Mouse (Mus musculus) stomach, embryonic 16.5 days (tissue): ENCODE measurements around the gene Radil. TPM values are rescaled to one million over a fixed set of nuclear protein-coding genes. Genes with fewer than 3 reads are reported as not detected.

Experiments used
- ATAC-seq: fragments of 200-750 bp; cut with Nextera tagmentation; 2 replicates; pipeline ENCODE4 v1.8.0; 2017; ENCODE audit warnings: moderate number of reproducible peaks, moderate TSS enrichment; ENCODE audit not compliant: insufficient read depth, low FRiP score
- H3K27ac ChIP-seq: fragments of 300-500 bp; sonication (generic); 2 replicates; pipeline ENCODE4 v1.5.1; 2014; ENCODE audit warnings: low read length
- H3K27me3 ChIP-seq: fragments of 300-500 bp; sonication (generic); 2 replicates; pipeline ENCODE4 v1.6.1; 2014; ENCODE audit warnings: low read length, control low read depth, mixed read lengths; ENCODE audit not compliant: control insufficient read depth, insufficient read depth
- H3K36me3 ChIP-seq: fragments of 300-500 bp; sonication (generic); 2 replicates; pipeline ENCODE4 v1.6.1; 2014; ENCODE audit warnings: low read length; ENCODE audit not compliant: control insufficient read depth, insufficient read depth
- H3K4me1 ChIP-seq: fragments of 300-500 bp; sonication (generic); 2 replicates; pipeline ENCODE4 v1.6.1; 2014; ENCODE audit warnings: low read length, control low read depth, mixed read lengths; ENCODE audit not compliant: control insufficient read depth, insufficient read depth
- H3K4me2 ChIP-seq: fragments of 300-500 bp; sonication (generic); 2 replicates; pipeline ENCODE4 v1.6.1; 2014; ENCODE audit warnings: low read depth, low read length, mixed read lengths
- H3K4me3 ChIP-seq: fragments of 300-500 bp; sonication (generic); replicated peaks from 2 replicates; pipeline ENCODE4 v1.5.1; 2014; ENCODE audit warnings: mild to moderate bottlenecking, low read length
- H3K9ac ChIP-seq: fragments of 300-500 bp; sonication (generic); 2 replicates; pipeline ENCODE4 v1.6.1; 2014; ENCODE audit warnings: low read length
- H3K9me3 ChIP-seq: fragments of 300-500 bp; sonication (generic); replicated peaks from 2 replicates; pipeline ENCODE4 v1.6.1; 2016; ENCODE audit warnings: low read length, control low read depth; ENCODE audit not compliant: control insufficient read depth
- WGBS: fragments of 180-500 bp; shearing (Covaris S2); extraction: QIAGEN DNeasy Blood & Tissue Kit; methylation state at CpG from one replicate; pipeline ENCODE4 v1.1.7; 2014; 5-methylcytosine and 5-hydroxymethylcytosine counted together
- polyA plus RNA-seq: library from polyadenylated mRNA; unstranded; fragments of >200 nt; fragmentation: Nextera tagmentation; extraction: Ambion mirVana; gene quantifications from 2 replicates; pipeline ENCODE4 v1.2.1, GENCODE M21; 2015

Radil gene
- polyA plus RNA-seq, 1 experiment from 2014 or later, result 2.4 TPM

DNA sequence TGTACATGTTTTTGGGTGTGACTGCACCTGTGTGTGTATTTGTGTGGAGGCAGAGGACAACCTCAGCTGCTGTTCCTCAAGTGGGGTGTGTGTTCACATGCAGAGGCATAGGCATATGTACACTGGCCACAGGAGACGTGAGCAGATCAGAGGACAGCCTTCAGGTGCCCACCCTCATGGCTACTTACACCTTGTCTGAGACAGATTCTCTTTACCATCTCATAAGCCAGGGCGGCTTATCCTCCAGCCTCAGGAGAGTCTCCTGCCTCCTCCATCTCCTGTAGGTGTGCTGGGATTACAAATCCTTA, 88.3 kb downstream of the Radil start:
- WGBS, result 93% methylated on average over 2 of the region's 2 CpGs
- H3K4me2 ChIP-seq, result no peak overlapping the region
- H3K27me3 ChIP-seq, result no peaks in the 10 kb centered on the region
- no peak overlapping the region for H3K4me3 ChIP-seq
- peaks cover 4% of the 10 kb centered on the region; the same call in 1 of the 2 replicates for H3K36me3 ChIP-seq
- H3K9ac ChIP-seq, result no peak overlapping the region
- H3K4me1 ChIP-seq, result peaks cover 10% of the 10 kb centered on the region; the same call in 1 of the 2 replicates
- H3K27ac ChIP-seq, result 0 out of 2 replicates have a peak overlapping the region, but pooled peaks have one; percentile 92
- no peak for ATAC-seq
- no peaks in the 10 kb centered on the region for H3K9me3 ChIP-seq

DNA sequence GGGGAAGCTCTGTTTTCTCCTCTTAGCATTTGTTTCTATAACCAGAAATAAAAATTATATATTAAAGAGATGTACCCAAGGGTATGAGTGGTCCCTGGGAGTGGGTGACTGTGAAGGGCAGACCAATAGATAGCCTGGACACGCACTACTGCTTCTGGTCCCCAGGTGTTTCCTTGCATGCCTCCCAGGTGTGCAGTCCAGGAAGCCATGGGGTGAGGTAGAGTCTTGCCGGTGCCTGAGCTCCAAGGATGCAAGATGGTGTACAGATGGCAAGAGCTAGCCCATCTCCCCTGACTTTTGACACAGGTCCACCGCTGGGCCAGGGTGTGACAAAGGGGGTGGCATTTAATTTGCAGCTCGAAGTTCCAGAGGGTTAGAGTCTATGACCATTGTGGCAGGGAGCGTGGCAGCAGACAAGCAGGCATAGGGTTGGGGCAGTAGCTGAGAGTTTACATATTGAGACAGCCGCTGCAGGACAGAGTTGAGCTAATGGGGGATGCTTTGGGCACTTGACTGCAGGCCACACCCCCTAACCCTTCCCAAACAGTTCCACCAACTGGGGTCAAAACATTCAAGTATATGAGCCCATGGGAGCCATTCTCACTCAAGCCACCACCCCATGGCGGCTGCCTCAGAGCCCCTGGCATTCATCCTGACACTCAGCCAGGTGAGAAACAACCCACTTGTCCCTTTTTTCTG, 88.8 kb downstream of the Radil start:
- whole genome bisulfite sequencing, result 94% methylated on average over 7 of the region's 7 CpGs
- Histone ChIP-seq H3K4me2 (no peak overlapping the region), H3K36me3 (peaks cover 4% of the 10 kb centered on the region; the same call in 1 of the 2 replicates), H3K27ac (no peak overlapping the region), H3K4me3 (no peak overlapping the region), H3K9ac (no peak overlapping the region), H3K27me3 (no peaks in the 10 kb centered on the region), H3K9me3 (no peaks in the 10 kb centered on the region), H3K4me1 (peaks cover 14% of the 10 kb centered on the region; the same call in 1 of the 2 replicates)
- no peak for ATAC-seq

- WGBS, result 72% methylated on average over 5 of the region's 5 CpGs
- H3K4me1 ChIP-seq, result peaks cover 15% of the 10 kb centered on the region; the same call in 1 of the 2 replicates
- no peak overlapping the region for H3K4me3 ChIP-seq
- H3K9ac ChIP-seq, result no peak overlapping the region
- H3K4me2 ChIP-seq, result no peak overlapping the region
- H3K9me3 ChIP-seq, result no peaks in the 10 kb centered on the region
- peaks cover 4% of the 10 kb centered on the region; the same call in 1 of the 2 replicates for H3K36me3 ChIP-seq
- ATAC-seq, result no peak
- H3K27ac ChIP-seq, result no peak overlapping the region
- no peaks in the 10 kb centered on the region for H3K27me3 ChIP-seq
These were observed 91.1 kb downstream of the Radil start for GRCm38 (mm10) chr5:142459834-142460233.

GRCm38 (mm10) chr5:142458791-142459557, 91.9 kb downstream of the Radil start:
- Histone ChIP-seq H3K27ac (no peak overlapping the region), H3K9ac (no peak overlapping the region), H3K4me1 (0 out of 2 replicates have a peak, but pooled peaks cover 10% of the 10 kb centered on the region), H3K9me3 (no peaks in the 10 kb centered on the region), H3K4me2 (no peak overlapping the region), H3K4me3 (no peak overlapping the region), H3K36me3 (peaks cover 6% of the 10 kb centered on the region), H3K27me3 (no peaks in the 10 kb centered on the region)
- 81% methylated on average over 17 of the region's 17 CpGs for WGBS
- no peak for ATAC-seq

- Histone ChIP-seq H3K4me1 (0 out of 2 replicates have a peak, but pooled peaks cover 10% of the 10 kb centered on the region), H3K9ac (no peak overlapping the region), H3K4me3 (no peak overlapping the region), H3K27ac (peak overlapping the region; percentile 19; the same call in 1 of the 2 replicates), H3K9me3 (no peaks in the 10 kb centered on the region), H3K27me3 (no peaks in the 10 kb centered on the region), H3K36me3 (peaks cover 12% of the 10 kb centered on the region), H3K4me2 (no peak overlapping the region)
- 43% methylated on average over 10 of the region's 10 CpGs for WGBS
- ATAC-seq, result no peak; the same call in 1 of the 2 replicates
These were observed 93.6 kb downstream of the Radil start for GRCm38 (mm10) chr5:142457345-142457744.

DNA sequence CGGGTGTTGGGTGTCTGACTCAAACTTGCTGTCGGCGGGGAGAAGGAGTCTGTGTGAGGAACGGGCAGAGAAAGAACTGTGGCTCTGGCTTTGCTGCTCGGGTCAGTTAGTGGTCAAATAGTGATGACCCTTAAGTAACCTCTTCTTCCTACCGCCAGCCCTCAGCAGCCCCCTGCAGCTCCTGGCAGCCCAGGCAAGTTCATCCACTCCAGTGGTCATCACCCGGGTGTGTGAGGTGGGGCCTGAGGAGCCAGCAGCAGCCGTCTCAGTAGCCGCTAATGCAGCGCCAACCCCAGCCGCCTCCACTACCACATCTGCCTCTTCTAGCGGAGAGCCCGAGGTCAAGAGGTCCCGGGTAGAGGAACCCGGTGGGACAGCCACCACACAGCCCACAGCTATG, 94.6 kb downstream of the Radil start:
- peaks cover 14% of the 10 kb centered on the region for H3K36me3 ChIP-seq
- WGBS, result 56% methylated on average over 15 of the region's 15 CpGs
- no peak overlapping the region for H3K4me2 ChIP-seq
- H3K4me3 ChIP-seq, result no peak overlapping the region
- ATAC-seq, result no peak
- no peaks in the 10 kb centered on the region for H3K9me3 ChIP-seq
- H3K4me1 ChIP-seq, result 0 out of 2 replicates have a peak, but pooled peaks cover 10% of the 10 kb centered on the region
- H3K9ac ChIP-seq, result no peak overlapping the region
- H3K27ac ChIP-seq, result no peak overlapping the region
- no peaks in the 10 kb centered on the region for H3K27me3 ChIP-seq

- H3K27me3 ChIP-seq, result no peaks in the 10 kb centered on the region
- 0 out of 2 replicates have a peak, but pooled peaks cover 6% of the 10 kb centered on the region for H3K4me1 ChIP-seq
- H3K4me3 ChIP-seq, result no peak overlapping the region
- H3K27ac ChIP-seq, result no peak overlapping the region
- no peaks in the 10 kb centered on the region for H3K9me3 ChIP-seq
- WGBS, result 95% methylated on average over 13 of the region's 13 CpGs
- ATAC-seq, result no peak
- peaks cover 12% of the 10 kb centered on the region for H3K36me3 ChIP-seq
- no peak overlapping the region for H3K9ac ChIP-seq
- H3K4me2 ChIP-seq, result no peak overlapping the region
These were observed 97.2 kb downstream of the Radil start for GRCm38 (mm10) chr5:142453742-142454141.

DNA sequence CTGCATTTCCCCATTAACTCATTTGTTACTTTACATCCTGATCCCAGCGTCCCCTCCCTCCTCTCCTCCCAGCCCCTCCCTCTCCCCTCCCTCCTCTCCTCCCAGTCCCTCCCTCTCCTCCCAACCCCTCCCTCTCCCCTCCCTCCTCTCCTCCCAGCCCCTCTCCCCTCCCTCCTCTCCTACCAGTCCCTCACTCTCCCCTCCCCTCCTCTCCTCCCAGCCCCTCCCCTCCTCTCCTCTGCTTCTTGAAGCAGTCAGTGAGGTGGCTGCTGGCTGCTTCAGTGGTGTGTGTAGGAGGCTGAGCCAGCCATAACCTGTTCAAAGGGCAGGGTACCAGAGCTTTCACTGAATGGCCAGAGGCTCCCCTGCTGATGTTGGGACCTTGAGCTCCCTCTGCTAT, 99.1 kb downstream of the Radil start:
- Histone ChIP-seq H3K4me2 (no peak overlapping the region), H3K27ac (no peak overlapping the region), H3K4me1 (peaks cover 2% of the 10 kb centered on the region; the same call in 1 of the 2 replicates), H3K27me3 (no peaks in the 10 kb centered on the region), H3K4me3 (no peak overlapping the region), H3K9ac (no peak overlapping the region), H3K36me3 (peaks cover 11% of the 10 kb centered on the region), H3K9me3 (no peaks in the 10 kb centered on the region)
- ATAC-seq, result no peak
- 11% methylated on average over 1 of the region's 1 CpGs for WGBS

DNA sequence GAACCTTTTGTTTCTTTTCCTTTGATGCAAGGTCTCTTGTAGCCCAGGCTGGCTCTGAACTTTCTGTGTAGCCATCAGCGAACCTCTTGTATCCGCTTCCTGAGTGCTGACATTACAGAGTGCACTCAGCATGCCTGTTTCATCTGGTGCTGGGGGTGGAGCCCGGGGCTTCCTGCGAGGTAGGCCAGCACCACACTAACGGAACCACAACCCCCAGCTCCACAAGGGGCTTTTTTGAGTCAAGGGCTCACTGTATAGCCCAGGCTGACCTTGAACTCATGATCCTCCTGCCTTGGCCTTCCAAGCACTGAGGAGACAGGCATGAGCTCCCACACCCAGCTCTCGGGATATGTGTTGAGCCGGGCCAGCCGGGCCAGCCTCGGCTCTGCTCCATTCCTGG, 100.1 kb downstream of the Radil start:
- Histone ChIP-seq H3K36me3 (peaks cover 11% of the 10 kb centered on the region), H3K9me3 (no peaks in the 10 kb centered on the region), H3K27me3 (no peaks in the 10 kb centered on the region), H3K4me1 (peaks cover 4% of the 10 kb centered on the region; the same call in 1 of the 2 replicates), H3K9ac (no peak overlapping the region), H3K27ac (no peak overlapping the region), H3K4me3 (no peak overlapping the region), H3K4me2 (no peak overlapping the region)
- no peak for ATAC-seq
- 91% methylated on average over 9 of the region's 9 CpGs for WGBS
